Mouse (Mus musculus) megakaryocyte, embryonic 14.5 days (primary cell): Measurements from ENCODE around the gene Rtn4rl1.

Experiments used
- FLI1 ChIP-seq: IDR thresholded peaks from 2 replicates; pipeline ENCODE4 v1.6.1; 2012; ENCODE audit warnings: low read length, inconsistent platforms, mixed read lengths
- GATA1 ChIP-seq: IDR thresholded peaks from 3 replicates; pipeline ENCODE4 v1.6.1; 2012; ENCODE audit warnings: mixed read lengths, low read length, inconsistent platforms, borderline replicate concordance

- no peak for TF ChIP-seq GATA1
- TF ChIP-seq FLI1 = no peak
These were observed 52.1 kb downstream of the Rtn4rl1 start for GRCm38 (mm10) chr11:75245372-75246330.
